Mouse (Mus musculus) liver, postnatal 0 days (tissue): Measurements from ENCODE around the gene Gm17428.
"Not testable (repeated sequence)": the region's sequence is repeated elsewhere in the genome, so short reads cannot be mapped to it uniquely, and the experiment has no call there.

ENCODE experiments used
- CTCF ChIP-seq: sonication (generic); IDR thresholded peaks from 2 replicates; pipeline ENCODE4 v1.5.1; 2016; ENCODE audit warnings: antibody characterized with exemption, low read depth
- EP300 ChIP-seq: IDR thresholded peaks from 2 replicates; pipeline ENCODE4 v1.6.1; 2016; ENCODE audit warnings: antibody characterized with exemption, low read depth, mild to moderate bottlenecking

GRCm38 (mm10) chr14:54959853-54960613, 16.7 kb upstream of the Gm17428 start:
- not testable (repeated sequence) for TF ChIP-seq EP300, CTCF
